Mouse (Mus musculus) lung, adult 2 months (tissue): ENCODE results near the gene Trib2.

Source experiments
- CTCF ChIP-seq: fragments of 200-500 bp; IDR thresholded peaks from 2 replicates; pipeline ENCODE4 v1.5.1; 2011; ENCODE audit warnings: mild to moderate bottlenecking, low read length, control low read depth; ENCODE audit not compliant: insufficient read depth
- POLR2A ChIP-seq: fragments of 200-500 bp; IDR thresholded peaks from 2 replicates; pipeline ENCODE4 v1.6.1; 2011; ENCODE audit warnings: low read depth, mild to moderate bottlenecking, control low read depth, low read length, borderline replicate concordance; ENCODE audit errors: extremely low read depth

- TF ChIP-seq CTCF (no peak), POLR2A (no peak)
These were observed 3.4 kb downstream of the Trib2 start for GRCm38 (mm10) chr12:15813133-15813818.
